Mouse (Mus musculus) heart, postnatal 0 days (tissue): ENCODE measurements around the gene Mme. TPM values are rescaled to one million over a fixed set of nuclear protein-coding genes. Genes with fewer than 3 reads are reported as not detected.

ENCODE experiments used
- ATAC-seq: fragments of 200-750 bp; cut with Nextera tagmentation; 2 replicates; pipeline ENCODE4 v1.8.0; 2017; ENCODE audit warnings: low read depth, moderate number of reproducible peaks, moderate library complexity; ENCODE audit not compliant: insufficient read depth
- DNase-seq: peaks from one replicate; pipeline ENCODE4 v3.0.0-alpha.2; 2016; ENCODE audit warnings: low spot score
- H3K27ac ChIP-seq: fragments of 300-500 bp; sonication (generic); 2 replicates; pipeline ENCODE4 v1.5.1; 2014; ENCODE audit warnings: low read depth, mild to moderate bottlenecking
- H3K27me3 ChIP-seq: fragments of 300-500 bp; sonication (generic); 2 replicates; pipeline ENCODE4 v1.6.1; 2014; ENCODE audit warnings: low read length, mixed read lengths; ENCODE audit not compliant: control insufficient read depth, insufficient read depth
- H3K36me3 ChIP-seq: fragments of 300-500 bp; sonication (generic); replicated peaks from 2 replicates; pipeline ENCODE4 v1.6.1; 2014; ENCODE audit warnings: low read length, mixed read lengths; ENCODE audit not compliant: control insufficient read depth, insufficient read depth
- H3K4me1 ChIP-seq: fragments of 300-500 bp; sonication (generic); 2 replicates; pipeline ENCODE4 v1.6.1; 2014; ENCODE audit warnings: antibody characterized with exemption; ENCODE audit not compliant: control insufficient read depth, insufficient read depth
- H3K4me2 ChIP-seq: fragments of 300-500 bp; sonication (generic); 2 replicates; pipeline ENCODE4 v1.6.1; 2014; ENCODE audit warnings: low read depth, mild to moderate bottlenecking, low read length, moderate library complexity
- H3K4me3 ChIP-seq: fragments of 300-500 bp; sonication (generic); 2 replicates; pipeline ENCODE4 v1.5.1; 2014; ENCODE audit warnings: low read depth, low read length
- H3K9ac ChIP-seq: fragments of 300-500 bp; sonication (generic); replicated peaks from 2 replicates; pipeline ENCODE4 v1.6.1; 2014; ENCODE audit warnings: low read depth, low read length, mixed read lengths
- H3K9me3 ChIP-seq: fragments of 300-500 bp; sonication (generic); replicated peaks from 2 replicates; pipeline ENCODE4 v1.6.1; 2016; ENCODE audit warnings: low read length; ENCODE audit not compliant: control insufficient read depth
- CTCF ChIP-seq: IDR thresholded peaks from 2 replicates; pipeline ENCODE4 v1.5.1; 2016; ENCODE audit warnings: antibody characterized with exemption, control low read depth, low read depth
- EP300 ChIP-seq: IDR thresholded peaks from 2 replicates; pipeline ENCODE4 v1.6.1; 2016; ENCODE audit warnings: antibody characterized with exemption, low read depth
- WGBS: fragments of 180-500 bp; shearing (Covaris S2); extraction: QIAGEN DNeasy Blood & Tissue Kit; methylation state at CpG from one replicate; pipeline ENCODE4 v1.1.7; 2014; 5-methylcytosine and 5-hydroxymethylcytosine counted together
- polyA plus RNA-seq: library from polyadenylated mRNA; unstranded; fragments of >200 nt; fragmentation: Nextera tagmentation; extraction: Ambion mirVana; gene quantifications from 2 replicates; pipeline ENCODE4 v1.2.1, GENCODE M21; 2015
- total RNA-seq: library from RNA; depleted of rRNA; stranded (reverse); fragments of >200 nt; gene quantifications from 2 replicates; pipeline ENCODE4 v1.2.3, GENCODE M21; 2014; ENCODE audit warnings: low replicate concordance; rRNA removed

Mme gene
- total and polyA plus RNA-seq, 2 experiments from 2014 or later: 0.94 to 4.5 TPM

DNA sequence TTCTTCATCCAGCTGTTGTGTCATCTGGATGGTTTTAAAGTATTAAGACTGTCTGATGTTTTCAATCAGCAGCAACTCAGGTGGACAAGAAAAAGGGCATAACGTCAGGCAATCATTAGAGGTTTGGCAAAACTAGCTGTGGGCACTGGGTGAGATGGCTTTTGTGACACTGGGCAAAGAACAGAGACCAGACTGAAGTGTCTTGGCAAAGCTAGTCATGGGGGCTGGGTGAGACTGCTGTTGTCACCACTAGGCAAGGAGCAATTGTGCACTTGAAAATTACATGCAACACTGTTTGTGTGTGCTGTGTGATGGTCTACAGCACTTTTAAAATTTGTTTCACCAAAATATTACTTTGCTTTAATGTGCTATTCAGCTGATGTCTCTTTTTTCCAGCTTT lies 175.9 kb downstream of the Mme start:
- 37% methylated on average over 1 of the region's 1 CpGs for WGBS
- no peak for DNase-seq
- H3K9ac ChIP-seq: no peak overlapping the region

GRCm38 (mm10) chr3:63417758-63418157 lies 176.4 kb downstream of the Mme start:
- no peak overlapping the region for H3K27ac ChIP-seq
- H3K4me3 ChIP-seq: no peak overlapping the region
- H3K4me1 ChIP-seq: no peaks in the 10 kb centered on the region; the same call in 1 of the 2 replicates
- no peak overlapping the region for H3K9ac ChIP-seq
- ATAC-seq (peak; percentile 14; the same call in 1 of the 2 replicates), DNase-seq (no peak)
- H3K36me3 ChIP-seq: no peaks in the 10 kb centered on the region
- no peak overlapping the region for H3K4me2 ChIP-seq
- no peaks in the 10 kb centered on the region for H3K27me3 ChIP-seq
- no peak for TF ChIP-seq EP300
- no peak for TF ChIP-seq CTCF
- no peaks in the 10 kb centered on the region for H3K9me3 ChIP-seq

More for the DNA sequence above, 175.9 kb downstream of the Mme start:
- Histone ChIP-seq H3K27me3 (no peaks in the 10 kb centered on the region), H3K4me1 (no peaks in the 10 kb centered on the region; the same call in 1 of the 2 replicates), H3K36me3 (no peaks in the 10 kb centered on the region), H3K4me2 (no peak overlapping the region), H3K27ac (no peak overlapping the region), H3K9me3 (no peaks in the 10 kb centered on the region), H3K4me3 (no peak overlapping the region)
- peak; percentile 53; the same call in 1 of the 2 replicates for ATAC-seq
- TF ChIP-seq EP300: no peak
- no peak for TF ChIP-seq CTCF

DNA sequence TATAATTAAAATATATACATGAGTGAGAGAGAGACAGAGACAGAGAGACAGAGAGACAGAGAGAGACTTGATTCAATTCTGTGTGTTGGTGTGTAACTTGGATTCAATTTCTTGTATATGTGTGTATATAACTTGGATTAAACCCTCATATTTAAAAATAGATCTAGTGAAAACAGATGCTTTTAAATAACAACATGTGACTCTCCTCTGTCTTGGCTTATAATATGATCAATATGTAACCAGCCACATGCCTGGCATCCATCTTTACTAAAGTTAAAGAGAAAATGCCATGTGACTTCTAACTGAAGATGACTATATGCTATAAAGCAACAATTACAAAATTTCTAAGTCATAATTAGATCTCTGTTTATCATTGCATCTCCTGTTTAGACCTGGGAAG lies 182.2 kb downstream of the Mme start:
- ATAC-seq: no peak
- Histone ChIP-seq H3K9me3 (no peaks in the 10 kb centered on the region), H3K4me2 (no peak overlapping the region), H3K9ac (no peak overlapping the region), H3K4me1 (no peaks in the 10 kb centered on the region), H3K27ac (no peak overlapping the region), H3K27me3 (no peaks in the 10 kb centered on the region), H3K36me3 (no peaks in the 10 kb centered on the region), H3K4me3 (no peak overlapping the region)
- no peak for DNase-seq
- no peak for TF ChIP-seq CTCF
- no peak for TF ChIP-seq EP300

Other genes with a start within 250 kb of the Mme start
- not detected in 2 replicates for gene Gm34302, start 242.3 kb downstream of the Mme start, total RNA-seq
- 1.2 TPM in 1 of 2 replicates, not detected in the other for gene Gm34302, start 242.3 kb downstream of the Mme start, polyA plus RNA-seq